Mouse (Mus musculus) testis, adult 2 months (tissue): Measurements from ENCODE around the gene Esyt3.

Source experiments
- CTCF ChIP-seq: fragments of 200-500 bp; IDR thresholded peaks from 2 replicates; pipeline ENCODE4 v1.5.1; 2012; ENCODE audit warnings: low read depth, mild to moderate bottlenecking, inconsistent platforms, low read length, moderate library complexity; ENCODE audit not compliant: control insufficient read depth, insufficient read depth, insufficient replicate concordance
- POLR2A ChIP-seq: fragments of 200-500 bp; IDR thresholded peaks from 2 replicates; pipeline ENCODE4 v1.6.1; 2012; ENCODE audit warnings: low read depth, mild to moderate bottlenecking, inconsistent platforms, low read length, moderate library complexity; ENCODE audit not compliant: control insufficient read depth

GRCm38 (mm10) chr9:99339182-99339581 is 19.2 kb downstream of the Esyt3 start:
- TF ChIP-seq POLR2A (no peak), CTCF (no peak)
